Mouse (Mus musculus) bone marrow, adult 2 months (tissue): ENCODE measurements around the gene Rab5if. TPM values are rescaled to one million over a fixed set of nuclear protein-coding genes. Genes with fewer than 3 reads are reported as not detected.

Source experiments
- H3K27ac ChIP-seq: fragments of 200-500 bp; 2 replicates; pipeline ENCODE4 v1.5.1; 2012; ENCODE audit warnings: low read depth, mild to moderate bottlenecking, control low read depth, inconsistent platforms, low read length; ENCODE audit not compliant: control insufficient read depth, poor library complexity, insufficient read depth
- H3K4me1 ChIP-seq: fragments of 200-500 bp; 2 replicates; pipeline ENCODE4 v1.6.1; 2011; ENCODE audit warnings: low read length; ENCODE audit not compliant: control insufficient read depth, insufficient read depth
- H3K4me3 ChIP-seq: fragments of 200-500 bp; replicated peaks from 2 replicates; pipeline ENCODE3; 2011; ENCODE audit warnings: mild to moderate bottlenecking, low read depth, low read length, control low read depth; ENCODE audit not compliant: control insufficient read depth
- CTCF ChIP-seq: fragments of 200-500 bp; IDR thresholded peaks from 2 replicates; pipeline ENCODE4 v1.5.1; 2011; ENCODE audit warnings: low read length, control low read depth; ENCODE audit not compliant: control insufficient read depth, insufficient read depth
- POLR2A ChIP-seq: fragments of 200-500 bp; IDR thresholded peaks from 2 replicates; pipeline ENCODE4 v1.6.1; 2011; ENCODE audit warnings: low read depth, mild to moderate bottlenecking, control low read depth, low read length, borderline replicate concordance; ENCODE audit not compliant: control insufficient read depth
- WGBS: fragments of 180-500 bp; shearing (Covaris S2); methylation state at CpG from one replicate; pipeline ENCODE4 v1.1.7; 2018; 5-methylcytosine and 5-hydroxymethylcytosine counted together
- polyA plus RNA-seq: library from polyadenylated mRNA; stranded (reverse); fragments of >200 nt; gene quantifications from 2 replicates; pipeline ENCODE4 v1.2.4, GENCODE M21; 2011; ENCODE audit warnings: low replicate concordance; ENCODE audit not compliant: missing spikeins, insufficient read depth, insufficient read length

Rab5if gene
- polyA plus RNA-seq, 1 experiment: 82.3 TPM

DNA sequence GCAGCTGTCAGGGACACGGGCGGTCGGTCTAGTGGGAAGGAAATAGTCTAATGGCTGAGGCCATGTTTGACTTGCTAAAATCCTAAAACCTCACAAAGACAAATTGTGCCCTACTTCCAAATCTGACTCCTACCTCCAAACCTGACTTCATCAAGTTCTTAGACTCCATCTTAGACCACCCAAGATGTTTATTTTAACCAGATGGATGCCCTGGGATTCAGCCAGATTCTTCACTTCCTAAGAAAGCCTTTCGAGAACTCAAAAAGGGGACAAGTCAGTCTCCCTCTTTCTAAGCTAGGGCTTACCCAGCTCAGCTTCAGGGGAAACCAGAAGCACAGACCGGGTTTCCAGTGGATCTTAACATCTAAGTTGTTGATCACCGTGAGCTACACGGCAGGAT, 4.3 kb upstream of the Rab5if start:
- no peak overlapping the region for H3K27ac ChIP-seq
- no peak overlapping the region for H3K4me3 ChIP-seq
- peaks cover 3% of the 10 kb centered on the region for H3K4me1 ChIP-seq
- 91% methylated on average over 7 of the region's 7 CpGs for WGBS
- TF ChIP-seq POLR2A: no peak
- no peak for TF ChIP-seq CTCF

DNA sequence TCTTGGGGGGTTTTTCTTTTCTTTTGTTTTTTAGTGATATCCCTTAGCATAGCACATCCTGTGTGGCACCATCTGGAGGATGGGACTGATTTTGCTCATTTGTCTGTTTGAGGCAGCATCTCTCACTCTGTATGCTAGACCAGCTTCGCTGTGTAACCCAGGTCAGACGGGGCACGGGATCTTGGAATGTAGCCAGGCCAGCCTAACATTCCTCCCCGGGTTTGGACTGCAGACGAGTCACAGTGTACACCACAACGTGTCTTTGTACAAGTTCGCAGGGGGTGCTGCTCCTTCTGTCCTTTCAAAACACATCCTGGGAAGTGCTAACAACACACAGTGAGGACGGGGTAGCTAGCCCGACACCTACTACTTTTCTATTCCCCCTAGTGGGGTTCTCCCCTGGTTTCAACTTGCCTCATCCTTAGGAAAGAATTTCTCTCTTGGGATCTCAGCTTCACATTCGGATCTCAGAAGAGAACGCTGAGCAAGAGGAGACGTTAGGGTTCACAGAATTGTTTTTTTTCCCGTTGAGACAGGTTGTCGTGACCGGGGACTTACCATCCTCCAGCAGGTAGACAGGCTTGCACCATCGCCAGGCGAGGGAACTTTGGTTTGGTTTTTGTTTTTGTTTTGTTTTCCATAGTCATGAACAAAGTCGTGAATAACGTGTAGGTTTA, 749 bp upstream of the Rab5if start:
- under 1% methylated on average over 19 of the region's 19 CpGs for WGBS

DNA sequence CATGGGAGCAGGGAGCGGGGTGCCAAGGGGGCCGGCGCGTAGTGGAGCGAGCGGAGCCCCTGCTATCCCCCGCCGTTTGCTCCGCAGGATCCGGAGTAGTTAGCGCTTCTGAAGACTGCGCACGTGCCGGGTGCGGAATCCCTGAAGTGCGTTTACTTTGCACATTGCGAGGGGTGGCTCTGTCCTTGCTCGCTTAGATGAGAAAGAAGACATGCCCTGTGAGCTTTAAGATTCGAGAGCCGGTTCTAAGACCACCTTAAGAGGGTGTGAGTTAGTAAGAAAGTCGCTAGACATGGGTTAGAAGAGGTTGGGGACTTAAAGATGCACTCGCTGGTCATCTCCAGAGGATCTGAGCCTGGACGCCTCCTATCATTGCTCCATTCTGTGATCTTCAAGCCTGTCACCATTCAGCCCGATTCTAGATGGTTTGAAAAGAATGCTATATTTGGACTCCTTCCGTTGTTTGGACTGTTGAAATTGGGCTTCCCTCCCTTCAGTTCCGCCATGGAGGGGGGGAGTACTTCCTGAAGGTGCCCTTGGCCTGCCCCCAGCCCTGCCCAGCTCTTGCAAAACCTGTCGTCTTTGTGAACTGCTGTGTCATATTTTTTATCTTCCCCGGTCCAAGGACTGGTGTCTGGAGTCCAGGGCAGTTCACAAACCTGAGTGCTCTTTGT, 696 bp downstream of the Rab5if start:
- TF ChIP-seq CTCF: no peak
- TF ChIP-seq POLR2A: no peak
- H3K27ac ChIP-seq: peak overlapping the region; percentile 98
- under 1% methylated on average over 28 of the region's 28 CpGs for WGBS
- H3K4me1 ChIP-seq: peaks cover 1% of the 10 kb centered on the region; the same call in 1 of the 2 replicates
- peak overlapping the region; percentile 91 for H3K4me3 ChIP-seq

More for the DNA sequence above, 749 bp upstream of the Rab5if start:
- H3K4me1 ChIP-seq: peaks cover 3% of the 10 kb centered on the region
- peak overlapping the region; percentile 79 for H3K4me3 ChIP-seq
- H3K27ac ChIP-seq: peak overlapping the region; percentile 98
- TF ChIP-seq POLR2A (no peak), CTCF (no peak)

DNA sequence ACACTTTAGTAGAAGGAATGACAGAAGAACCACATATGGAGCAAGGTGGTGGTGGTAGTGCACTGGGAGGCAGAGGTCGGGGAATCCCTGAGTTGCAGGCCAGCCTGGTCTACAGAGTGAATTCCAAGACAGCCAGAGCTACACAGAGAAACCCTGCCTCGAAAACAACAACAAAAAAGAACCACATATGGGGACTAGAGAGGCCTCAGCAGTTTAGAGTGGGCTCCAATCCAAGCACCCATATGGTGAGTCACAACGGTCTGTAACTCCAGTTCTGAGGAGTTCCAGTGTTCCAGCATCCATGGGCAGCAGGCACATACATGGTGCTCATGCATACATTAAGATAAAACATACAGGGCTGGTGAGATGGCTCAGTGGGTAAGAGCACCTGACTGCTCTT, 1.6 kb downstream of the Rab5if start:
- peak overlapping the region; percentile 51 for H3K4me3 ChIP-seq

DNA sequence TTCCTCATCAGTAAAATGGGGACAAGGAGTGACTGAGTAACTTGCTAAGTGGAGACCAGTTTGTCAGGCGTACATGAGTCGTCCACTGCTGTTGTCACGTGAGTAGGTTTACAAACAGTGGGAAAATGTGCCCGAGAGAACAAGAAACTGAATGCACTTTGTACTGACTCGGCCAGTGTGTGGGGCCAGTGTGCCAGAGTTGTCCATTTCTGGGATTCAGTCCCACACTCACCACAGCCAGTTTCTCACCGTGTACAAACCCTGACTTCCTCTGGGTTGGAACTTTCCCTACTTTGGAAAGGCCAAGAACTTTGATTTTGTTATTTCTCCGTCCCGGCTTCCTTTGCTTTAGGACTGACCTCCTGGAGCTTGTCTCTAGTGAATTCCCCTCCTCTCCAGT, 6.1 kb downstream of the Rab5if start:
- Histone ChIP-seq H3K4me3 (no peak overlapping the region), H3K4me1 (no peaks in the 10 kb centered on the region; the same call in 1 of the 2 replicates), H3K27ac (no peak overlapping the region)
- WGBS: 79% methylated on average over 8 of the region's 8 CpGs
- TF ChIP-seq CTCF (no peak), POLR2A (no peak)

More for the DNA sequence above, 1.6 kb downstream of the Rab5if start:
- Histone ChIP-seq H3K27ac (peak overlapping the region; percentile 98; the same call in 1 of the 2 replicates), H3K4me1 (peaks cover 1% of the 10 kb centered on the region; the same call in 1 of the 2 replicates)
- no peak for TF ChIP-seq CTCF
- TF ChIP-seq POLR2A: no peak
- 51% methylated on average over 3 of the region's 3 CpGs for WGBS

DNA sequence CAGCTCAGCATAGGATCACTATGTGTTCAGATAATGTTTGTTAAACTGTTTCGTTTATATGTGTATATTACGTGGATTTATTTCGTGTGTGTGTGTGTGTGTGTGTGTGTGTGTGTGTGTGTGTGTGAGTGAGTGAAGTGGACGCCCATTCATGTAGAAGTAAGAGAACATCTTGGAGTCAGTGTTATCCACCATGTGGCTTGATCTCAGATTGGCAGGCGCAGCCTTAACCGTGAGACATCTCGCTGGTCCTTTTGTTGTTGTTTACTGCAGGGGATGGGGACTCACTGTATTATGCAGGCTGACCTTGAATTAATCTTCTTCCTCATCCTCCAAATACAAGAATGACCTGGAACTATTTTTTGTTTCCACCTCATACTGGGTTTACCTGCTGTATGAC, 6.6 kb downstream of the Rab5if start:
- Histone ChIP-seq H3K4me3 (no peak overlapping the region), H3K4me1 (peaks cover under 1% of the 10 kb centered on the region; the same call in 1 of the 2 replicates), H3K27ac (no peak overlapping the region)
- WGBS: 86% methylated on average over 7 of the region's 7 CpGs
- no peak for TF ChIP-seq CTCF
- TF ChIP-seq POLR2A: no peak

DNA sequence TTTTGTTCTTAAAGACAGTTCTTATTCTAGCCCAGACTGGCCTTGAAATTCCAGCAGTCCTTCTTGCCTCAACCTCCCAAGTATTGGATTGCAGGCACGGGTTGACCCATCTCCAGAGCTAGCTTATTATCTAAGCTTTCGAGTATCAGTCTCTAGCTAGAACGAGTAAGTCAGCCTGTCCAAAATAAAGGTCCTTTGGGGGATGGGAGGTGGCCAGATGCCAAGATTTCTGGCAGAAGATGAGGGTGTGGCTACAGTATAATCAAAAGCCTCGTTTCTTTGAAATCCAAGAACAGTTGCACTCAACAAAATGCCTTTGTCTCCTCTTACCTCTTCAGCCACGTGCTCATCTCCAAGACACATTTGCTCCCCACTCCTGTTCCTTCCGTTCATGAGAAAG, 7.6 kb downstream of the Rab5if start:
- Histone ChIP-seq H3K27ac (no peak overlapping the region), H3K4me3 (no peak overlapping the region), H3K4me1 (peaks cover 1% of the 10 kb centered on the region; the same call in 1 of the 2 replicates)
- WGBS: 52% methylated on average over 6 of the region's 6 CpGs
- no peak for TF ChIP-seq CTCF
- TF ChIP-seq POLR2A: no peak

DNA sequence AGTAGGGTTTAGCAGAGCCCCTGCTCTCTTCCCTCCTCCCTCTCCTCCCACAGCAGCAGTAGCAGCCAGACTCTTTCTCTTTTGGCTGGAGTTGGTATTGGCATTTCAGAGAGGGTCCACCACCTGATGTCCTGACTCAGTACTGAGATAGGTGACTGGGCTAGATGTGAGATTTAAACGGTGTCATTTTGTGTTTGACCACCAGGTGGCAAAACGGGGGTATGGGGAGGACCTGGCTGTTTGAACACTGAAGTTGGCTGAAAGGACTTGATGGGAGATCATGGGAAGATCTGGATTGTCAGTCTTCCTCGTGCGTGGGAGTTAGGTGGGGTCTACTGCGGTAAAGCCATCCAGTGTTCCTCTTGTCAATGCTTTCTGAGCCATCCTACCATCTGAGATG, 10.7 kb downstream of the Rab5if start:
- Histone ChIP-seq H3K27ac (no peak overlapping the region), H3K4me1 (peaks cover 4% of the 10 kb centered on the region)
- WGBS: 23% methylated on average over 5 of the region's 5 CpGs

More for the DNA sequence above, 10.7 kb downstream of the Rab5if start:
- H3K4me3 ChIP-seq: no peak overlapping the region
- TF ChIP-seq CTCF (peak; percentile 66), POLR2A (no peak)
